Mouse (Mus musculus) kidney, embryonic 16.5 days (tissue): ENCODE measurements around the gene Robo4. TPM values are rescaled to one million over a fixed set of nuclear protein-coding genes. Genes with fewer than 3 reads are reported as not detected.

Source experiments
- ATAC-seq: fragments of 200-750 bp; cut with Nextera tagmentation; 2 replicates; pipeline ENCODE4 v1.8.0; 2017; ENCODE audit warnings: moderate TSS enrichment; ENCODE audit not compliant: low FRiP score, low TSS enrichment
- H3K27ac ChIP-seq: fragments of 300-500 bp; sonication (generic); 2 replicates; pipeline ENCODE4 v1.5.1; 2014; ENCODE audit warnings: low read length
- H3K27me3 ChIP-seq: fragments of 300-500 bp; sonication (generic); 2 replicates; pipeline ENCODE4 v1.6.1; 2014; ENCODE audit warnings: low read length, control low read depth, mixed read lengths; ENCODE audit not compliant: insufficient read depth
- H3K36me3 ChIP-seq: fragments of 300-500 bp; sonication (generic); 2 replicates; pipeline ENCODE4 v1.6.1; 2014; ENCODE audit warnings: low read length, control low read depth, mixed read lengths; ENCODE audit not compliant: insufficient read depth
- H3K4me1 ChIP-seq: fragments of 300-500 bp; sonication (generic); 2 replicates; pipeline ENCODE4 v1.6.1; 2014; ENCODE audit warnings: low read length, control low read depth, mixed read lengths; ENCODE audit not compliant: insufficient read depth
- H3K4me2 ChIP-seq: fragments of 300-500 bp; sonication (generic); replicated peaks from 2 replicates; pipeline ENCODE4 v1.6.1; 2014; ENCODE audit warnings: low read depth, low read length
- H3K4me3 ChIP-seq: fragments of 300-500 bp; sonication (generic); 2 replicates; pipeline ENCODE4 v1.5.1; 2014; ENCODE audit warnings: mild to moderate bottlenecking, low read length
- H3K9ac ChIP-seq: fragments of 300-500 bp; sonication (generic); replicated peaks from 2 replicates; pipeline ENCODE4 v1.6.1; 2014; ENCODE audit warnings: low read length
- H3K9me3 ChIP-seq: fragments of 300-500 bp; sonication (generic); 2 replicates; pipeline ENCODE4 v1.6.1; 2016; ENCODE audit warnings: low read length, control low read depth
- WGBS: fragments of 180-500 bp; shearing (Covaris S2); extraction: QIAGEN DNeasy Blood & Tissue Kit; methylation state at CpG from one replicate; pipeline ENCODE4 v1.1.7; 2014; 5-methylcytosine and 5-hydroxymethylcytosine counted together
- polyA plus RNA-seq: library from polyadenylated mRNA; unstranded; fragments of >200 nt; fragmentation: Nextera tagmentation; extraction: Ambion mirVana; gene quantifications from 2 replicates; pipeline ENCODE4 v1.2.1, GENCODE M21; 2015

Robo4 gene
- polyA plus RNA-seq, 1 experiment from 2014 or later = 20.1 TPM

DNA sequence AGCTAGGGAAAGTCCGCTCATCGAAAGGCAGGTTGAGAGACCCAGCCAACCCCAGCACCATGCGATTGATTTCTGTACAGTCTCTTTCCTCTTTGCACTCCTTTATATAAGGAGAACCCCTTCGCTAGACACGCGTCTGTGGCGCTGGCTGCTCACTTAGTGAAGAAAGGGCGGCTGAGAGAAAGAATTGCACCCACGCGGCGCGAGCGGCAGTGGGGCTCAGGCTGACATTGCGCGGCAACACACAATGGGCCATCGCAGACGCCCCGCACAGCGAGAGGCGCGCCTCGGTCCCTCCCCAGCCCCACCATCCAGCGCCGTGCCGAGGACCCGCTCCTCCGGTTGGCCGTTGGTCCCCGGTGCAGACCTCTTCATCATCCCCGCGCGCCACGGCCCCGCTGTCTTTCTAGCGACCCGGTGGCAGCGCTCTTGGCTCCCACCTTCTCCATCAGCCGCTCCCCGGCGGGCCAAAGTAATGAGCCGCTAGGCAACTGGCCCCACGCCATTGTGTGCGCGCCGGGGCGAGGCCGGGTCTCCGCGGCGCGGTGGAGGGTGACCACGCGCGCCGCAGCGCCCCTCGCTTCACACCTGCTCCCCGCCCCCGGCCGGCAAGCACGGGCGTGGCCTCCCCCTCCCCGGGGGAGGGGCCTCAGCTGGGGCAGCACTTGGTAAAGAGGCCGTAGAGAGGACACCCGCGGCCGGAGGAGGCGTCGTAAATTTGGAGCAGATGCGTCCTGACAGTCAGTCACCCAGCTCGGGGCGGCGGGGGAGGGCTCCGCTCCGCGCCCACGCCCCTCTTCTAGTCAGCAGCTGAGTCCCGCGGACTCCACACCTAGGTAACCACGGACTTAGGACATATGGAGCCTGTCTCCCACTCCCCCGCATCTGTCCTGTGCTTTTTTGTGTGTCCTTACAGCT, 58.6 kb downstream of the Robo4 start:
- Histone ChIP-seq H3K9ac (peak overlapping the region; percentile 43; the same call in 1 of the 2 replicates), H3K4me3 (peak overlapping the region; percentile 56), H3K4me2 (peak overlapping the region; percentile 91), H3K9me3 (no peaks in the 10 kb centered on the region), H3K36me3 (no peaks in the 10 kb centered on the region), H3K27ac (no peak overlapping the region), H3K4me1 (peaks cover 18% of the 10 kb centered on the region), H3K27me3 (peaks cover 89% of the 10 kb centered on the region)
- under 1% methylated on average over 77 of the region's 81 CpGs for WGBS
- ATAC-seq = peak; percentile 67

DNA sequence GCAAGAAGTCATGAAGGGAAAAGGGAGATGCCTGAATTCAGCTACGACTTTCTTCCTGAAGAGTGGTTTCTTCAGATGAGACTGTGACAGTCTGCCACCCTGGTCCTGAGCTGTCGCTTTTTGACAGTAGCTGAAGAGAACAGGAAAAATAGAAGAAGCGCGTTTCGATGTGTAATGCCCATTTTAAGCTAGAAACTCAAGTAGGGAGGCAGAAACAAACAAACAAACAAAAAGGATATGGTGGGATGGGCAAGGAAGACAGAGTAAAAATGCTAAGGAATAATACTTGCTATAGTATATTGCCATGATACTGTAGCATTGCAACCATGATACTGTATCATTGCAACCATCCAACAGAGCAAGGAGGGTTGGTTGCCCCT, 59.3 kb downstream of the Robo4 start:
- Histone ChIP-seq H3K9ac (no peak overlapping the region), H3K27ac (no peak overlapping the region), H3K36me3 (no peaks in the 10 kb centered on the region), H3K4me3 (peak overlapping the region; percentile 56), H3K4me2 (peak overlapping the region; percentile 91), H3K4me1 (peaks cover 21% of the 10 kb centered on the region), H3K27me3 (peaks cover 83% of the 10 kb centered on the region), H3K9me3 (no peaks in the 10 kb centered on the region)
- ATAC-seq = no peak
- 6% methylated on average over 5 of the region's 5 CpGs for WGBS

- H3K4me3 ChIP-seq = no peak overlapping the region
- ATAC-seq = no peak
- 8% methylated on average over 3 of the region's 3 CpGs for WGBS
- no peak overlapping the region for H3K27ac ChIP-seq
- H3K4me2 ChIP-seq = no peak overlapping the region
- no peaks in the 10 kb centered on the region for H3K36me3 ChIP-seq
- no peak overlapping the region for H3K9ac ChIP-seq
- H3K9me3 ChIP-seq = no peaks in the 10 kb centered on the region
- H3K27me3 ChIP-seq = peaks cover 76% of the 10 kb centered on the region
- H3K4me1 ChIP-seq = peaks cover 16% of the 10 kb centered on the region
These were observed 59.9 kb downstream of the Robo4 start for GRCm38 (mm10) chr9:37461571-37461970.

DNA sequence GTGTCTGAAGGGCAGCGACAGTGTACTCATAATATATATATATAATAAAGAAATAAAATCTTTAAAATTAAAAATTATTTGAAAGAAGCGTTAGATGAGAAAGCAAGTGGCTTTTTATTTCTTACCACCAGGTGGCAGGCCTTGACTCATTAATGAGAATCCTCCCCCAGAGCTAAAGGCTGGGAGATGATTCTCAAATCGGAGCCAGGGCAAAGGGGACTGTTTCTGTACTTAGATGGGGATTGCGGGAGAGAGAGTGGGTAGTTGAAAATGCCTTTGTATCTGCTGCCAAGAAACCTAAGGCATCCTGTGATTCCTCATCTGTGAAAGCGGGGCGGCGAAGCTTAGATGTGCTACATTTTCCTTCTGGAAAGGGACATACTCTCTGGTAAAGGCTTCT, 61.1 kb downstream of the Robo4 start:
- no peak for ATAC-seq
- Histone ChIP-seq H3K27me3 (peaks cover 64% of the 10 kb centered on the region), H3K4me1 (peaks cover 13% of the 10 kb centered on the region), H3K4me3 (no peak overlapping the region), H3K9me3 (no peaks in the 10 kb centered on the region), H3K9ac (no peak overlapping the region), H3K36me3 (no peaks in the 10 kb centered on the region), H3K27ac (no peak overlapping the region), H3K4me2 (no peak overlapping the region)
- WGBS = 8% methylated on average over 7 of the region's 7 CpGs

Other genes starting within 250 kb of the Robo4 start
- 13.2 and 13.5 TPM in 2 replicates for gene Tmem218, start 193.7 kb upstream of the Robo4 start, polyA plus RNA-seq
- 2.0 TPM in 2 replicates for gene Slc37a2, start 146.2 kb upstream of the Robo4 start, polyA plus RNA-seq
- 5.2 and 8.3 TPM in 2 replicates for gene Ccdc15, start 53.5 kb upstream of the Robo4 start, polyA plus RNA-seq
- gene Hepacam, start 34.5 kb upstream of the Robo4 start, polyA plus RNA-seq = 0.05 TPM in 1 of 2 replicates, not detected in the other
- 0.29 and 0.35 TPM in 2 replicates for gene Robo3, start 31.3 kb downstream of the Robo4 start, polyA plus RNA-seq
- 18.1 and 20.0 TPM in 2 replicates for gene Msantd2, start 87.4 kb downstream of the Robo4 start, polyA plus RNA-seq
- gene Esam, start 126.2 kb downstream of the Robo4 start, polyA plus RNA-seq = 87.0 and 96.5 TPM in 2 replicates
- 2.4 and 2.8 TPM in 2 replicates for gene Vsig2, start 137.4 kb downstream of the Robo4 start, polyA plus RNA-seq
- 2.1 and 2.6 TPM in 2 replicates for gene Nrgn, start 151.0 kb downstream of the Robo4 start, polyA plus RNA-seq
- 13.2 and 13.6 TPM in 2 replicates for gene Siae, start 153.8 kb downstream of the Robo4 start, polyA plus RNA-seq
- 6.1 and 6.6 TPM in 2 replicates for gene Spa17, start 211.8 kb downstream of the Robo4 start, polyA plus RNA-seq